Mouse (Mus musculus): Measurements from ENCODE around the gene Ciart. TPM values are rescaled to one million over a fixed set of nuclear protein-coding genes. Genes with fewer than 3 reads are reported as not detected.
"Not testable (repeated sequence)": the region's sequence is repeated elsewhere in the genome, so short reads cannot be mapped to it uniquely, and the experiment has no call there.

The Ciart gene
- total RNA-seq, 2 experiments from 2014 or later: 6.5 to 8.9 TPM

- no peak for DNase-seq (ENCODE audit: low spot score in 2 of 2)
Observed at GRCm38 (mm10) chr3:95866071-95866470, 16.0 kb downstream of the Ciart start.

- DNase-seq (ENCODE audit: low spot score in 2 of 2): no peak
Observed at GRCm38 (mm10) chr3:95865571-95865970, 16.5 kb downstream of the Ciart start.

GRCm38 (mm10) chr3:95865050-95865449, 17.0 kb downstream of the Ciart start:
- DNase-seq (ENCODE audit: low spot score in 2 of 2): peak; percentile 33 to 44

GRCm38 (mm10) chr3:95863578-95863977, 18.5 kb downstream of the Ciart start:
- DNase-seq (ENCODE audit: low spot score in 2 of 2): no peak

- DNase-seq (ENCODE audit: low spot score in 2 of 2): peak; percentile 72 to 77
Observed at GRCm38 (mm10) chr3:95861796-95862195, 20.3 kb downstream of the Ciart start.

GRCm38 (mm10) chr3:95861216-95861615, 20.8 kb downstream of the Ciart start:
- DNase-seq (ENCODE audit: low spot score in 2 of 2): no peak

- no peak for DNase-seq (ENCODE audit: low spot score in 2 of 2)
Observed at GRCm38 (mm10) chr3:95860323-95860722, 21.7 kb downstream of the Ciart start.

- not testable (repeated sequence) for DNase-seq (ENCODE audit: low spot score in 2 of 2)
Observed at GRCm38 (mm10) chr3:95858278-95858677, 23.8 kb downstream of the Ciart start.

- not testable (repeated sequence) for DNase-seq (ENCODE audit: low spot score in 2 of 2)
Observed at GRCm38 (mm10) chr3:95857050-95857449, 25.0 kb downstream of the Ciart start.

GRCm38 (mm10) chr3:95856115-95856514, 25.9 kb downstream of the Ciart start:
- DNase-seq (ENCODE audit: low spot score in 2 of 2): no peak

GRCm38 (mm10) chr3:95855502-95856089, 26.5 kb downstream of the Ciart start, which contains the start of gene Prpf3:
Gene Prpf3 (minus strand): TSS chr3:95855885.
- DNase-seq (ENCODE audit: low spot score in 2 of 2): peak; percentile 90 to 94

- DNase-seq (ENCODE audit: low spot score in 2 of 2): no peak
Observed at GRCm38 (mm10) chr3:95851317-95851716, 30.7 kb downstream of the Ciart start.

- DNase-seq (ENCODE audit: low spot score in 2 of 2): no peak
Observed at GRCm38 (mm10) chr3:95850611-95851010, 31.4 kb downstream of the Ciart start.

GRCm38 (mm10) chr3:95842503-95843214, 39.4 kb downstream of the Ciart start:
- DNase-seq (ENCODE audit: low spot score in 2 of 2): no peak

- no peak for DNase-seq (ENCODE audit: low spot score in 2 of 2)
Observed at GRCm38 (mm10) chr3:95839250-95839649, 42.8 kb downstream of the Ciart start.

- no peak for DNase-seq (ENCODE audit: low spot score in 2 of 2)
Observed at GRCm38 (mm10) chr3:95829053-95829452, 53.0 kb downstream of the Ciart start.

Other genes with a start within 250 kb of the Ciart start
- gene Mcl1, start 223.5 kb downstream of the Ciart start, total RNA-seq (2021): 10 to 100 TPM; 68.0 TPM
- gene Adamtsl4, start 194.3 kb downstream of the Ciart start, total RNA-seq (2021): under 1 TPM; 0.69 to 0.94 TPM
- 10 to 100 TPM in 1 of 2 experiments, 1 to 10 TPM in 1; 9.6 to 11.9 TPM for gene Ecm1, start 142.7 kb downstream of the Ciart start, total RNA-seq (2021)
- gene Tars2, start 122.0 kb downstream of the Ciart start, total RNA-seq (2021): 10 to 100 TPM; 38.0 to 39.8 TPM
- 10 to 100 TPM; 57.2 to 63.9 TPM for gene Rprd2, start 63.4 kb downstream of the Ciart start, total RNA-seq (2021)
- gene Prpf3, start 26.4 kb downstream of the Ciart start, total RNA-seq (2021): 10 to 100 TPM; 26.0 to 26.4 TPM
- 100 to 1,000 TPM; 147 to 175 TPM for gene Mrps21, start 10.7 kb downstream of the Ciart start, total RNA-seq (2021)
- 10 to 100 TPM in 1 of 2 experiments, 1 to 10 TPM in 1; 9.4 to 10.2 TPM for gene BC028528, start 9.8 kb upstream of the Ciart start, total RNA-seq (2021)
- gene Aph1a, start 11.7 kb upstream of the Ciart start, total RNA-seq (2021): 100 to 1,000 TPM in 1 of 2 experiments, 10 to 100 TPM in 1; 97.7 to 102 TPM
- gene Car14, start 22.4 kb upstream of the Ciart start, total RNA-seq (2021): 1 to 10 TPM; 2.5 to 4.4 TPM
- 100 to 1,000 TPM; 103 to 105 TPM for gene Anp32e, start 47.0 kb upstream of the Ciart start, total RNA-seq (2021)
- gene Plekho1, start 113.8 kb upstream of the Ciart start, total RNA-seq (2021): 10 to 100 TPM; 50.2 to 56.5 TPM
- 10 to 100 TPM; 41.9 to 42.2 TPM for gene Vps45, start 176.2 kb upstream of the Ciart start, total RNA-seq (2021)
- 10 to 100 TPM; 17.7 to 21.0 TPM for gene Otud7b, start 222.3 kb upstream of the Ciart start, total RNA-seq (2021)

Measured in layer of hippocampus, postnatal 10 days (tissue).